Mouse (Mus musculus): ENCODE measurements around the gene Gbf1. TPM values are rescaled to one million over a fixed set of nuclear protein-coding genes. Genes with fewer than 3 reads are reported as not detected.

Gene Gbf1
- polyA plus RNA-seq, 1 experiment: 142 TPM

- no peak overlapping the region for H3K27ac ChIP-seq (ENCODE audit: control insufficient read depth, insufficient read depth, low read depth, low read length)
- no peaks in the 10 kb centered on the region for H3K4me1 ChIP-seq (ENCODE audit: control insufficient read depth, insufficient read depth, low read length)
- no peak overlapping the region for H3K4me3 ChIP-seq (ENCODE audit: control insufficient read depth, low read depth, low read length)
- H3K27me3 ChIP-seq (ENCODE audit: control insufficient read depth, insufficient read depth, low read length): no peaks in the 10 kb centered on the region
- TF ChIP-seq CTCF (IDR thresholded peaks at IDR 0.05; ENCODE audit: control insufficient read depth, insufficient read depth, insufficient replicate concordance, low read depth, low read length) (no peak), POLR2A (IDR thresholded peaks at IDR 0.05; ENCODE audit: control insufficient read depth, low read depth, low read length) (no peak)
- no peaks in the 10 kb centered on the region for H3K36me3 ChIP-seq (ENCODE audit: control insufficient read depth, insufficient read depth, low read length)
These were observed 144.6 kb downstream of the Gbf1 start for GRCm38 (mm10) chr19:46296938-46297337.

DNA sequence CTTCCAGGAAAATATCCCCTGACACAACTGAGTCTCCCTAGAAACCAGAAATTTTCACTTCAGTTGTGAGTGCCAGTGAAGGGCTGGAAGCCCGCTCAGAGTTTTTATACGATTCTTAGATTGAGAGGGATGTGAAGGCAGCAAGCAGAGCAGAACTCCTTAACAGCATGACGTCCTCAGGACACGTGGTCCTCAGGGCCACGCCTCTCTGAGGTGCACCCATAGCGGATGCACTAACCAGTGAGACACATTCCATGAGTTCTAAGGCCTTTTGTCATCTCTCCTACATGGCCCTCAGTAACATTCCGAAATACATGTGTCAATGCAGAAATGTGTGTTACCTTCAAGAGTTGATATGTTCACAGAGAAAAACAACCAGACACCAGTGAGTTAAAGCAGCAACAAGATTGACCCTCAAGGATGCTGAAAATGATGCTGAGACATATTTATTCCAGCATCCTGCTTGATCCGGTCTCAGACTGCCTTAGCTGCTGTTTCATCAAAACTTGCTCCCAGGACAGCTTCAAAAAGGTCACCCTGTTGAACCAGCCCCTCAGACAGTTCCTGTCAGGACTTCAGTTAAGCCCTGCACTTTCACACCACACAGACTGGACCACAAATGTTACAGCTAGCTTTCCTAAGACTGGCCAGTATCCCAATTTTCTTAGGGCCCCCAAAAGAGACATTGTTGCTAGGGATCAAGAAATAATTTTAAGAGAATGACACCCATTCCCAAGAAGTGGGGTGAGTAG, 148.2 kb downstream of the Gbf1 start:
- H3K27ac ChIP-seq (ENCODE audit: control insufficient read depth, insufficient read depth, low read depth, low read length): no peak overlapping the region
- H3K36me3 ChIP-seq (ENCODE audit: control insufficient read depth, insufficient read depth, low read length): no peaks in the 10 kb centered on the region
- H3K4me3 ChIP-seq (ENCODE audit: control insufficient read depth, low read depth, low read length): no peak overlapping the region
- H3K27me3 ChIP-seq (ENCODE audit: control insufficient read depth, insufficient read depth, low read length): peaks cover 2% of the 10 kb centered on the region; the same call in 1 of the 2 replicates
- no peak for TF ChIP-seq POLR2A (IDR thresholded peaks at IDR 0.05; ENCODE audit: control insufficient read depth, low read depth, low read length)
- no peak for TF ChIP-seq CTCF (IDR thresholded peaks at IDR 0.05; ENCODE audit: control insufficient read depth, insufficient read depth, insufficient replicate concordance, low read depth, low read length)
- H3K4me1 ChIP-seq (ENCODE audit: control insufficient read depth, insufficient read depth, low read length): peaks cover 14% of the 10 kb centered on the region

DNA sequence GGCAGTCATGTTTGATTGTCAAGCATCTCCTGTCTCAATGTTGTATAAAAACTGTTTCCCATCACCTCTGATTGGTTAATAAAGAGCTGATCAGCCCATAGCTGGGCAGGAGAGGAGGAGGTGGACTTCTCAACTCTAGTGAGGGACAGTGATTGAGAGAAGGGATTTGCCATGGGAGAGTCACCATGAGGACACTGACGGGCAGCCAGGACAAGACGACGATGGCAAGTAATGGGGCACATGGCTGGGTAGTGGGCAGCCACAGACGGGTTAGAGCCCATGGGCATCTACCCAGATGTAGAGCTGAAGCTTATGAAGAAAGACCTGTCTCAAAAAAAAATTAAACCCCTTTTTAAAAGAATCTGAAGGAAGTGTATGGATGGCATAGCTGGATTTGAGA, 150.2 kb downstream of the Gbf1 start:
- H3K27me3 ChIP-seq (ENCODE audit: control insufficient read depth, insufficient read depth, low read length): peaks cover 2% of the 10 kb centered on the region; the same call in 1 of the 2 replicates
- H3K4me1 ChIP-seq (ENCODE audit: control insufficient read depth, insufficient read depth, low read length): peaks cover 17% of the 10 kb centered on the region
- TF ChIP-seq POLR2A (IDR thresholded peaks at IDR 0.05; ENCODE audit: control insufficient read depth, low read depth, low read length) (no peak), CTCF (IDR thresholded peaks at IDR 0.05; ENCODE audit: control insufficient read depth, insufficient read depth, insufficient replicate concordance, low read depth, low read length) (no peak)
- H3K36me3 ChIP-seq (ENCODE audit: control insufficient read depth, insufficient read depth, low read length): no peaks in the 10 kb centered on the region
- no peak overlapping the region for H3K4me3 ChIP-seq (ENCODE audit: control insufficient read depth, low read depth, low read length)
- H3K27ac ChIP-seq (ENCODE audit: control insufficient read depth, insufficient read depth, low read depth, low read length): no peak overlapping the region

DNA sequence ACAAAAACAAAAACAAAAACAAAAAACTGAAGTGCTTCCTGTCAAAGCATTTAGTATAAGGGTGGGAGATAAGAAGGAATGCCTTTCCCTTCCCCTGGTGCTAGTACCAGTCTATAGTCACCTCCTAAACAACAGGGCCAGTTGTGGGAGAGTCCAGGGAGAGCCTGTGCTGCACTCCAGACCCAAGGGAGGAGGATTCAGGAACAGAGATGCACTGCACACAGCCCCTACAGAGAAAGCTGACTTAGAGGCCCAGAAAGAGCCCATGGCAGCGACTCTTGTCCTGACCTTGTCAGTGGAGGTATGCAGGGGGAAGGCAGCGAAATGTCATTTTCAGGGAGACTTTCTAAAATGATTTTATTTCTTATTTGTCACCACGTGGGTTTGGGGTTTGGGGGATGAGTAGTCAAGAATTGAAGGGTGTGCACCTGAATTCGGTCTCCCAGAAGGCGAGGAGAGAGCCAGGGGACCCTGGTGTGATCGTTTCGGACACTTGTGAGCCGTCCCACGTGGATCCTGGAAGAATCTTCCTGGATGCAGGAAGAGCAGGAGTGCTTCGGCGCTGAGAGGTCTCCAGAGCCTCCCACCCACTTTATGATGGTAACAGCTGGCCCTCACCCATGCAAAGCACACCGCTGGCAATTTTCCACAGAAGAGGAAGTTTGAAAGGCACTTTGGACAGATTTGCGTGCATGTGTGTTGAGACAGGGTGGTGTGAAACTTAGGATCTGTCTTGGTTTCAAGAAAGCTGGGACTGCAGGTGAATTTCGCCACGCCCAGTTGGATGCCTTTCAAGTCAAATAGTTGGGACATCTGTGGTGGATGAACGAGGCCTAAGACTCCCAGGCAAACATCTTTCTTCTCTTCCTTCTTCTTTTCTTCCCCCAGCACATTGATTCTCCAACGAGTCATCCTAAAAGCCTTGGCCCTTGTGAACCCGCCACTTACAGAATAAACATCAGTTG, 151.2 kb downstream of the Gbf1 start:
- Histone ChIP-seq H3K27ac (ENCODE audit: control insufficient read depth, insufficient read depth, low read depth, low read length) (no peak overlapping the region), H3K4me3 (ENCODE audit: control insufficient read depth, low read depth, low read length) (no peak overlapping the region; the same call in 1 of the 2 replicates), H3K4me1 (ENCODE audit: control insufficient read depth, insufficient read depth, low read length) (peaks cover 25% of the 10 kb centered on the region), H3K27me3 (ENCODE audit: control insufficient read depth, insufficient read depth, low read length) (peaks cover 2% of the 10 kb centered on the region; the same call in 1 of the 2 replicates), H3K36me3 (ENCODE audit: control insufficient read depth, insufficient read depth, low read length) (no peaks in the 10 kb centered on the region)
- TF ChIP-seq CTCF (IDR thresholded peaks at IDR 0.05; ENCODE audit: control insufficient read depth, insufficient read depth, insufficient replicate concordance, low read depth, low read length): no peak
- TF ChIP-seq POLR2A (IDR thresholded peaks at IDR 0.05; ENCODE audit: control insufficient read depth, low read depth, low read length): no peak

DNA sequence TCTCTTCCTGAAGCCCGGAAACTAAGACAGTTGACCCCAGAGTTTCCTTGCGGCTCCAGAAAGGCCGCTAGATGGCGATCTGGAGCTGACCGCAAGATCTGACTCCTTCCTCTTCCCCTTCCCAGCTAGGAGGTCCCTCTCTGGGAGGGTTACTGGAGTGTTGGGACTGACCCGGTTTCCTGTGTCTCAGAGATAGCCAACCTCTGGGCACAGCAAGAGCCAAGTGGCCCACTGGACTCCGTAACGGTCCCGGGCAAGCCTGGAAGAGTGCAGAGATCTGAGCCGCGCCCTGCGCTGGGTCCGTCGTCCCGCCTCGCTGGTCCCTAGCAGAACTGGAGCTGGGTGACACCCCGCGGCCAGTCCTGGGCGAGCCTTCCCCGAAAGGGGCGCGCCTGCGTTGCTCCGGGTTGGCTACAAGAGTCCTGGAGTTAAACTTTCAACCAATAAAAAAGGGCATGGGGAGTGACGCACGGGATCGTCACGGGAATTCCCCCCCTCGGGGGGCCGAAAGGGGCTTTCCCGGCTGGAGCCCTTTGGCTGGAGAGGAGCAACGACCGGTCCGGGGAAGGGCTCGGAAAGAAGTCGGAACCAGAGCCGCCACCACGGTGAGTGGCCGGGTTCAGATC, 152.0 kb downstream of the Gbf1 start, which contains the start of gene Nfkb2:
TSS of gene Nfkb2 (plus strand) at position 105 of the 626 bp plus-strand sequence.
- Histone ChIP-seq H3K27me3 (ENCODE audit: control insufficient read depth, insufficient read depth, low read length) (peaks cover 2% of the 10 kb centered on the region; the same call in 1 of the 2 replicates), H3K4me3 (ENCODE audit: control insufficient read depth, low read depth, low read length) (peak within 1 kb of the TSS; percentile 84), H3K4me1 (ENCODE audit: control insufficient read depth, insufficient read depth, low read length) (peaks cover 33% of the 10 kb centered on the region), H3K36me3 (ENCODE audit: control insufficient read depth, insufficient read depth, low read length) (no peaks in the 10 kb centered on the region), H3K27ac (ENCODE audit: control insufficient read depth, insufficient read depth, low read depth, low read length) (peak within 1 kb of the TSS; percentile 73)
- peak; percentile 56 for TF ChIP-seq POLR2A (IDR thresholded peaks at IDR 0.05; ENCODE audit: control insufficient read depth, low read depth, low read length)
- peak; percentile 79 for TF ChIP-seq CTCF (IDR thresholded peaks at IDR 0.05; ENCODE audit: control insufficient read depth, insufficient read depth, insufficient replicate concordance, low read depth, low read length)

DNA sequence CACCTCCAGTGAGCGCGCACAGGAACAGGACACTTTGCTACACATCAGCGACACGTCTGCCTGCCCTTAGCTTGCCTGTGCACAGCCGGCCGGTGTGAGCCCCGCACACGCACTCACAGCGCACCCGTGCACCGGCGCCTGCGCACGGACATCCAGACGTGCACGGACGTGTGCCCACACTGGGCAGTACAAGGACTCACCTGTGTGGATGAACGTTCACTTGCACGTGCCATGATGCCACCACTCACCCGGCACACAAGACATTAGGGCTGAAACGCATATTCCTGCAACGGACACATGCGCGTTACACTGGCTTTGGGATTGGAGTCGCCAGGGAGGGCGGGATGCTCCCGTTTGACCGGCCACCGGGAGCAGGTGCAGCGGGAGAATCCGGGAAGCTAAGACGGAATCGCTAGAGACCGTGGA, 152.6 kb downstream of the Gbf1 start:
- TF ChIP-seq POLR2A (IDR thresholded peaks at IDR 0.05; ENCODE audit: control insufficient read depth, low read depth, low read length) (no peak), CTCF (IDR thresholded peaks at IDR 0.05; ENCODE audit: control insufficient read depth, insufficient read depth, insufficient replicate concordance, low read depth, low read length) (no peak)
- peak overlapping the region; percentile 84 for H3K4me3 ChIP-seq (ENCODE audit: control insufficient read depth, low read depth, low read length)
- H3K4me1 ChIP-seq (ENCODE audit: control insufficient read depth, insufficient read depth, low read length): peaks cover 39% of the 10 kb centered on the region
- H3K36me3 ChIP-seq (ENCODE audit: control insufficient read depth, insufficient read depth, low read length): no peaks in the 10 kb centered on the region
- peak overlapping the region; percentile 40 for H3K27ac ChIP-seq (ENCODE audit: control insufficient read depth, insufficient read depth, low read depth, low read length)
- H3K27me3 ChIP-seq (ENCODE audit: control insufficient read depth, insufficient read depth, low read length): peaks cover 2% of the 10 kb centered on the region; the same call in 1 of the 2 replicates

All from testis, adult 2 months (tissue).